Mouse (Mus musculus): ENCODE results near the gene Eef1akmt3. TPM values are rescaled to one million over a fixed set of nuclear protein-coding genes. Genes with fewer than 3 reads are reported as not detected.

Eef1akmt3 gene
- total RNA-seq, 1 experiment = 0.49 TPM

- Histone ChIP-seq H3K4me1 (ENCODE audit: control insufficient read depth in 2 of 2, insufficient read depth in 2 of 2, low read length in 2 of 2, poor library complexity in 1 of 2) (peaks cover 0 to 9% of the 10 kb centered on the region in 2 experiments; a peak in 1 of 4 replicates), H3K36me3 (ENCODE audit: control insufficient read depth, insufficient read depth, low read length, poor library complexity, severe bottlenecking) (no peaks in the 10 kb centered on the region), H3K9ac (ENCODE audit: insufficient read depth, low read depth, low read length, poor library complexity, severe bottlenecking) (no peak overlapping the region), H3K4me3 (ENCODE audit: insufficient read depth in 1 of 2, low read depth in 1 of 2, low read length in 2 of 2, poor library complexity in 1 of 2, severe bottlenecking in 1 of 2) (no peak overlapping the region), H3K27ac (ENCODE audit: insufficient read depth, low read depth, low read length, poor library complexity, severe bottlenecking) (no peak overlapping the region), H3K9me3 (ENCODE audit: control insufficient read depth, insufficient read depth, low read depth, low read length) (no peaks in the 10 kb centered on the region)
- no peak for DNase-seq (ENCODE audit: low read depth, low spot score)
- in situ Hi-C loops (cut with MboI; ENCODE audit: low sequenced_read_pairs in 2 of 2, unreplicated experiment in 2 of 2) = no loop called here
- TF ChIP-seq ZNF384 (IDR thresholded peaks at IDR 0.05; ENCODE audit: low read depth, low read length) (no peak), CHD2 (IDR thresholded peaks at IDR 0.05; ENCODE audit: low read depth, low read length) (no peak), MAFK (IDR thresholded peaks at IDR 0.05; ENCODE audit: insufficient read depth, low read depth, low read length) (no peak), HCFC1 (IDR thresholded peaks at IDR 0.05; ENCODE audit: borderline replicate concordance, insufficient read depth, low read length) (no peak), ZC3H11A (IDR thresholded peaks at IDR 0.05; ENCODE audit: borderline replicate concordance, low read depth, low read length) (no peak)
Measured at GRCm38 (mm10) chr10:127083915-127084306, 42.6 kb upstream of the Eef1akmt3 start.

- in situ Hi-C loops (cut with MboI; ENCODE audit: low sequenced_read_pairs in 2 of 2, unreplicated experiment in 2 of 2) = no loop called here
- Histone ChIP-seq H3K9me3 (ENCODE audit: control insufficient read depth, insufficient read depth, low read depth, low read length) (no peaks in the 10 kb centered on the region), H3K4me3 (ENCODE audit: insufficient read depth in 1 of 2, low read depth in 1 of 2, low read length in 2 of 2, poor library complexity in 1 of 2, severe bottlenecking in 1 of 2) (no peak overlapping the region), H3K9ac (ENCODE audit: insufficient read depth, low read depth, low read length, poor library complexity, severe bottlenecking) (no peak overlapping the region), H3K36me3 (ENCODE audit: control insufficient read depth, insufficient read depth, low read length, poor library complexity, severe bottlenecking) (no peaks in the 10 kb centered on the region), H3K27ac (ENCODE audit: insufficient read depth, low read depth, low read length, poor library complexity, severe bottlenecking) (no peak overlapping the region), H3K4me1 (ENCODE audit: control insufficient read depth in 2 of 2, insufficient read depth in 2 of 2, low read length in 2 of 2, poor library complexity in 1 of 2) (peaks cover 0 to 9% of the 10 kb centered on the region in 2 experiments; a peak in 1 of 4 replicates)
- DNase-seq (ENCODE audit: low read depth, low spot score) = no peak
- TF ChIP-seq ZNF384 (IDR thresholded peaks at IDR 0.05; ENCODE audit: low read depth, low read length) = no peak
- TF ChIP-seq HCFC1 (IDR thresholded peaks at IDR 0.05; ENCODE audit: borderline replicate concordance, insufficient read depth, low read length) = no peak
- TF ChIP-seq MAFK (IDR thresholded peaks at IDR 0.05; ENCODE audit: insufficient read depth, low read depth, low read length) = no peak
- no peak for TF ChIP-seq CHD2 (IDR thresholded peaks at IDR 0.05; ENCODE audit: low read depth, low read length)
- no peak for TF ChIP-seq ZC3H11A (IDR thresholded peaks at IDR 0.05; ENCODE audit: borderline replicate concordance, low read depth, low read length)
Measured at GRCm38 (mm10) chr10:127083292-127083914, 42.1 kb upstream of the Eef1akmt3 start.

- no peak overlapping the region for H3K9ac ChIP-seq (ENCODE audit: insufficient read depth, low read depth, low read length, poor library complexity, severe bottlenecking)
- in situ Hi-C loops (cut with MboI; ENCODE audit: low sequenced_read_pairs in 2 of 2, unreplicated experiment in 2 of 2) = no loop called here
- H3K9me3 ChIP-seq (ENCODE audit: control insufficient read depth, insufficient read depth, low read depth, low read length) = no peaks in the 10 kb centered on the region
- peaks cover 0 to 12% of the 10 kb centered on the region in 2 experiments; a peak in 1 of 4 replicates for H3K4me1 ChIP-seq (ENCODE audit: control insufficient read depth in 2 of 2, insufficient read depth in 2 of 2, low read length in 2 of 2, poor library complexity in 1 of 2)
- no peak for TF ChIP-seq ZNF384 (IDR thresholded peaks at IDR 0.05; ENCODE audit: low read depth, low read length)
- no peak for TF ChIP-seq ZC3H11A (IDR thresholded peaks at IDR 0.05; ENCODE audit: borderline replicate concordance, low read depth, low read length)
- no peak for TF ChIP-seq MAFK (IDR thresholded peaks at IDR 0.05; ENCODE audit: insufficient read depth, low read depth, low read length)
- TF ChIP-seq HCFC1 (IDR thresholded peaks at IDR 0.05; ENCODE audit: borderline replicate concordance, insufficient read depth, low read length) = no peak
- TF ChIP-seq CHD2 (IDR thresholded peaks at IDR 0.05; ENCODE audit: low read depth, low read length) = no peak
- H3K27ac ChIP-seq (ENCODE audit: insufficient read depth, low read depth, low read length, poor library complexity, severe bottlenecking) = no peak overlapping the region
- no peak overlapping the region for H3K4me3 ChIP-seq (ENCODE audit: insufficient read depth in 1 of 2, low read depth in 1 of 2, low read length in 2 of 2, poor library complexity in 1 of 2, severe bottlenecking in 1 of 2)
- DNase-seq (ENCODE audit: low read depth, low spot score) = no peak
- no peaks in the 10 kb centered on the region for H3K36me3 ChIP-seq (ENCODE audit: control insufficient read depth, insufficient read depth, low read length, poor library complexity, severe bottlenecking)
Measured at GRCm38 (mm10) chr10:127081996-127082620, 40.8 kb upstream of the Eef1akmt3 start.

GRCm38 (mm10) chr10:127080901-127081780 is 39.8 kb upstream of the Eef1akmt3 start:
- no peak overlapping the region for H3K27ac ChIP-seq (ENCODE audit: insufficient read depth, low read depth, low read length, poor library complexity, severe bottlenecking)
- in situ Hi-C loops (cut with MboI; ENCODE audit: low sequenced_read_pairs in 2 of 2, unreplicated experiment in 2 of 2) = no loop called here
- TF ChIP-seq ZC3H11A (IDR thresholded peaks at IDR 0.05; ENCODE audit: borderline replicate concordance, low read depth, low read length) = no peak
- TF ChIP-seq CHD2 (IDR thresholded peaks at IDR 0.05; ENCODE audit: low read depth, low read length) = no peak
- TF ChIP-seq MAFK (IDR thresholded peaks at IDR 0.05; ENCODE audit: insufficient read depth, low read depth, low read length) = no peak
- TF ChIP-seq HCFC1 (IDR thresholded peaks at IDR 0.05; ENCODE audit: borderline replicate concordance, insufficient read depth, low read length) = no peak
- TF ChIP-seq ZNF384 (IDR thresholded peaks at IDR 0.05; ENCODE audit: low read depth, low read length) = no peak
- DNase-seq (ENCODE audit: low read depth, low spot score) = no peak
- no peaks in the 10 kb centered on the region for H3K9me3 ChIP-seq (ENCODE audit: control insufficient read depth, insufficient read depth, low read depth, low read length)
- H3K9ac ChIP-seq (ENCODE audit: insufficient read depth, low read depth, low read length, poor library complexity, severe bottlenecking) = no peak overlapping the region
- peaks cover 0 to 12% of the 10 kb centered on the region in 2 experiments; a peak in 1 of 4 replicates for H3K4me1 ChIP-seq (ENCODE audit: control insufficient read depth in 2 of 2, insufficient read depth in 2 of 2, low read length in 2 of 2, poor library complexity in 1 of 2)
- H3K4me3 ChIP-seq (ENCODE audit: insufficient read depth in 1 of 2, low read depth in 1 of 2, low read length in 2 of 2, poor library complexity in 1 of 2, severe bottlenecking in 1 of 2) = peak overlapping the region; percentile 11 to 29; a peak in 2 of 4 replicates
- no peaks in the 10 kb centered on the region for H3K36me3 ChIP-seq (ENCODE audit: control insufficient read depth, insufficient read depth, low read length, poor library complexity, severe bottlenecking)

All from ES-E14 (cell line).